Mouse (Mus musculus) retina, postnatal 7 days (tissue): ENCODE measurements around the gene Slc33a1.
A peak's percentile ranks its signal among the peaks of the same experiment; 100 is the strongest.

Experiments
- DNase-seq: peaks from one replicate; pipeline ENCODE4 v3.0.0-alpha.2; 2012; ENCODE audit warnings: low read depth, low spot score

Gene Slc33a1

GRCm38 (mm10) chr3:63898581-63899308 is 65.8 kb downstream of the Slc33a1 start:
- DNase-seq: peak; percentile 81

DNA sequence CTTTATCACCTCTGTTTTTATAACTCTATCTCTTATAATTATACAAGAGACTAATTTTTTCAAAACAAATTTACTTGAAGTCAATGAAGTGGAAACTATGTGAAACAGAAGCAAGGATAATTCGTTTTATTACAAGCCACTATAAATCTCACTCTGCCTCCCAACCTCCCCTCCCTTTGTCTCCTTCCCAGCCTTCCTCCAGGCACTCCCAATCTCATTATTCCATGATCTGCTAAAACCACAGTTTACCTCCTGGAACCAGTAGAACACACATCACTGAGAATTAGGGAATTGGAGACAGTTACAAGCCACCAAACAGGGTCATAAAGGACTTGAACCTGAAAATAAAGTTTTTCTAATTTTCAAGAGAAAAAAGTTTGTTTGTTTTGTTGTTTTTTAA is 67.4 kb downstream of the Slc33a1 start:
- no peak for DNase-seq

GRCm38 (mm10) chr3:63896303-63896702 is 68.3 kb downstream of the Slc33a1 start:
- DNase-seq: no peak

DNA sequence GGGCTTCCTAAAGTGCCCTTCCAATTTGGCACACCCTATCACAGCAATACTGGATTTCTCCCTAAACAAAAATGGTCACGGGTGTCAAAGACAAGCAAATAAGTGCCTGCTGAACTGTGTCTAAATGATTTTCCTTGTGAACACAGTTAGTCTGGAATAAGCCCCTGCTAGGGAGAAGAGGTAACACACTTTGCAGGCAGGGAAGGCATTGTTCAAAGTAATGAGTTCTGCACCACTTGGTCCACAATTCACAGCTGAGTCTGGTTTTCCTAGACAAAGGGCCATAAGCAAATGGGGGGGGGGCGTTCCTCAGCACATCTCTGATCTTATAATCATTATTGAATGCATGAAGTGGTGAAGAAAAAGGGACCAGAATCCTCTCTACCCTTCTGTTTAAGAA is 68.8 kb downstream of the Slc33a1 start:
- DNase-seq: no peak

DNA sequence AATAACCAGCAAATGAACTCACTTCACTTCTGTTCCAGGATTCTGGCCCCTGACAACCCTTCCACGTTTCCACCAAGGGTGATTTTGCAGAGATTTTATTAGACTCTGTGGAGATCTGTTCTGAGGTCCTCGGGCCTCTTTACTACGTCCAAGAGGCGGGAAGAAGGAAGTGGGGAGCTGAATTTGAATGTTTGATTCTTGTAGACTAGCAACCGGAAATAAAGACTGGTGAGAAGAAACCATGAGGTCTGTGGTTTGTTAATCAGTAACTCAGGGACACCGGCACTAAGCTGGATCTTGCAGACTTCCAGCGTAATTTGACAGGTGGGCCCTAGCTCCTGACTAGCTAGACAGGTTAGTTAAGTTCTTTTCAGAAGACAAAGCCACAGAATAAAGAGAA is 70.9 kb downstream of the Slc33a1 start:
- DNase-seq: no peak

DNA sequence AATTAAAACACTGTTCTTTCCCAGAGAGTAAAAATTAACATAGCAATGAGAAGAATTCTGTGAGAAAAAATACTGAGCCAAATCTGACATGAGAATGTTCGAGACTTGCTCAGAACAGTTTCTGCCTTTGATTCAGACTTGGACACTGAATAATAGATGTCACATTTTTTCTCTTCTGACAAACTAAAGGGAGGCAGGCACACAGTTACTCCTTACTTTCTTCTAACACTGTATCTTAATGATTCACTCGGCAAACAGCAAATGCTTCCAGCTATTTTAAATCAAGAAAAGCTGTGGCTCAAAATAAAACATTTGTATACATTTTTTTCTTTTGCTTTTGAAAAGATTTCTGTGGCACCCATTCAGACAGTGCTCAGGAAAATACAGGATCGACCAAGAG is 72.4 kb downstream of the Slc33a1 start:
- DNase-seq: no peak
